Mouse (Mus musculus) mouse embryonic stem cell (cell line): ENCODE data around the gene Gm4763.

Source experiments
- in situ Hi-C, 2 experiments: fragments of 300-500 bp; cut with MboI; formaldehyde crosslinking; loops; 1 replicate in 1 of 2; 3 replicates in 1 of 2; pipeline ENCODE4 v1.14.3; 2019 to 2020; ENCODE audit warnings: low sequenced_read_pairs in 2 of 2, low pct_unique_long_range_greater_than_20kb in 1 of 2, mixed read lengths in 1 of 2; ENCODE audit not compliant: unreplicated experiment in 1 of 2

Gene Gm4763

GRCm38 (mm10) chr7:24671944-24672439, 54.7 kb downstream of the Gm4763 start:
- in situ Hi-C loops: no loop called here
